17 mouse cellular contexts compared by ENCODE assay signal in the genomic region with DNA sequence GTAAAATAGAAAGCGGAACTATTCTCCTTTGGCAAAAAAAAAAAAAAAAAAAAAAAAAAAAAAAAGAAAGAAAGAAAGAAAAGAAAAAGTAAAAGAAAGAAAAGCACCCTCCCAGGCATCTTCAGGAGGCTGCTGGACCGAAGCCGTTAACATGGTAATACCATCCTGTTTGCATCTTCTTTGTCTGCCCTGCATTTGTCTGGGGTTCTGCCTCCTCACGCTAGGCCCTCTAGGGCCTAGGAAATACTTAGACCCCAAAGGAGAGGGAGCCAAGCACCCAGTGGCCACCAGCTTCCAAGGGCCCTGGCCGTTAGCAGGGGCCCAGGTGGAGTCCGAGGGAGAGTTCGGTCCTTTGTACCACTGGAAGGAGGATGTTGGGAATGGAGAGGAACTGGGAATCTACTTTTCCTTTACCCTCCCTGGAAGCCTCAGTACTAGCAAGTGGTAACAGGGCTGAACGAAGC.
A peak's percentile ranks its signal among the peaks of the same experiment; 100 is the strongest.
DNase-seq lines count a peak whose midpoint lies in the region; ATAC-seq and TF ChIP-seq lines count a peak whose summit lies in the region.
"Had no signal": no experiment of that assay in that cellular context is flagged by ENCODE, and none has a peak within 500 bp of the region (broad histone marks: within the 10 kb centered on the region; RNA-seq: fewer than 3 reads in every experiment).

No protein-coding gene starts in this region.

- intact Hi-C loops in heart, postnatal 25 days (cut with DNase I), result no loop called here

- no peak for DNase-seq in heart, embryonic 10.5 days (ENCODE audit: low spot score)
- DNase-seq in heart, postnatal 25 days (ENCODE audit: low spot score), result no peak
- DNase-seq in embryonic facial prominence, embryonic 11.5 days (ENCODE audit: low spot score), result no peak
- DNase-seq in midbrain, embryonic 11.5 days (ENCODE audit: low spot score, missing footprints), result peak; percentile 95
- no peak for DNase-seq in ovary, postnatal 36 days (ENCODE audit: low spot score)
- no peak for DNase-seq in adrenal gland, postnatal 14 days
- DNase-seq: adrenal gland, adult 2 months; B cell, adult 2 months; cerebellum, postnatal 14 days; heart, adult 18-20 months; liver, embryonic 13.5 days; lung, postnatal 4 days; right cerebral cortex, adult 18-20 months; thymus, postnatal 25 days had no signal

- no peaks in the 10 kb centered on the region for H3K27me3 ChIP-seq in heart, embryonic 10.5 days (ENCODE audit: insufficient read depth, poor library complexity, severe bottlenecking)
- no peaks in the 10 kb centered on the region for H3K27me3 ChIP-seq in E14TG2a.4 (ENCODE audit: insufficient read depth, low read length)
- no peaks in the 10 kb centered on the region for H3K27me3 ChIP-seq in embryonic facial prominence, embryonic 11.5 days (ENCODE audit: control insufficient read depth, insufficient read depth, low read length)
- H3K27me3 ChIP-seq in midbrain, embryonic 11.5 days (ENCODE audit: control insufficient read depth, insufficient read depth, low read length), result no peaks in the 10 kb centered on the region
- H3K27me3 ChIP-seq: liver, embryonic 13.5 days had no signal

- WGBS in heart, embryonic 10.5 days, result 75% methylated on average over 8 of the region's 8 CpGs
- 60% methylated on average over 8 of the region's 8 CpGs for WGBS in embryonic facial prominence, embryonic 11.5 days
- 12% methylated on average over 8 of the region's 8 CpGs for WGBS in midbrain, embryonic 11.5 days

- peak overlapping the region; percentile 72; the same call in 1 of the 2 replicates for H3K27ac ChIP-seq in heart, embryonic 10.5 days
- 0 out of 2 replicates have a peak overlapping the region, but pooled peaks have one; percentile 6 for H3K27ac ChIP-seq in embryonic facial prominence, embryonic 11.5 days (replicated peaks; ENCODE audit: low read depth, low read length)
- H3K27ac ChIP-seq in midbrain, embryonic 11.5 days (ENCODE audit: low read depth, low read length), result peak overlapping the region; percentile 97
- H3K27ac ChIP-seq: liver, embryonic 13.5 days had no signal

- peaks cover 40% of the 10 kb centered on the region for H3K4me1 ChIP-seq in heart, embryonic 10.5 days
- peaks cover 72% of the 10 kb centered on the region for H3K4me1 ChIP-seq in E14TG2a.4 (replicated peaks; ENCODE audit: low read depth, low read length)
- H3K4me1 ChIP-seq in embryonic facial prominence, embryonic 11.5 days (ENCODE audit: control insufficient read depth, insufficient read depth, low read length), result peaks cover 9% of the 10 kb centered on the region
- peaks cover 62% of the 10 kb centered on the region for H3K4me1 ChIP-seq in midbrain, embryonic 11.5 days (ENCODE audit: control insufficient read depth, insufficient read depth, low read length)

- no peak for TF ChIP-seq CTCF in E14TG2a.4 (conservative IDR thresholded peaks at IDR 0.05; ENCODE audit: low read length)

- no peak for ATAC-seq in embryonic facial prominence, embryonic 11.5 days (replicated peaks; ENCODE audit: insufficient number of reproducible peaks, low FRiP score, low TSS enrichment, low read depth)
- ATAC-seq in midbrain, embryonic 11.5 days (ENCODE audit: low FRiP score), result peak; percentile 46; the same call in 1 of the 2 replicates
- ATAC-seq in monocyte, adult 5-6 weeks (replicated peaks; ENCODE audit: insufficient number of reproducible peaks, low FRiP score, low TSS enrichment, poor library complexity, severe bottlenecking), result no peak

- no peak overlapping the region for H3K4me2 ChIP-seq in embryonic facial prominence, embryonic 11.5 days (ENCODE audit: low read depth, low read length)
- peak overlapping the region; percentile 15; the same call in 1 of the 2 replicates for H3K4me2 ChIP-seq in midbrain, embryonic 11.5 days
- H3K4me2 ChIP-seq: liver, embryonic 13.5 days had no signal

- H3K9me3 ChIP-seq in heart, embryonic 10.5 days, result no peaks in the 10 kb centered on the region
- H3K9me3 ChIP-seq in E14TG2a.4 (ENCODE audit: low read length), result no peaks in the 10 kb centered on the region
- no peaks in the 10 kb centered on the region for H3K9me3 ChIP-seq in embryonic facial prominence, embryonic 11.5 days (replicated peaks; ENCODE audit: control insufficient read depth, low read length)
- no peaks in the 10 kb centered on the region for H3K9me3 ChIP-seq in midbrain, embryonic 11.5 days (ENCODE audit: control insufficient read depth, low read length)
- H3K9me3 ChIP-seq: liver, embryonic 13.5 days had no signal

- H3K9ac ChIP-seq in embryonic facial prominence, embryonic 11.5 days (replicated peaks; ENCODE audit: low read length), result no peak overlapping the region
- H3K9ac ChIP-seq in midbrain, embryonic 11.5 days (ENCODE audit: low read length), result peak overlapping the region; percentile 58
- H3K9ac ChIP-seq: liver, embryonic 13.5 days had no signal

- H3K36me3 ChIP-seq in heart, embryonic 10.5 days, result no peaks in the 10 kb centered on the region
- no peaks in the 10 kb centered on the region for H3K36me3 ChIP-seq in E14TG2a.4 (ENCODE audit: insufficient read depth, low read length)
- no peaks in the 10 kb centered on the region for H3K36me3 ChIP-seq in embryonic facial prominence, embryonic 11.5 days (replicated peaks; ENCODE audit: control insufficient read depth, insufficient read depth, low read depth, low read length)
- no peaks in the 10 kb centered on the region for H3K36me3 ChIP-seq in midbrain, embryonic 11.5 days (ENCODE audit: control insufficient read depth, insufficient read depth, low read length)
- H3K36me3 ChIP-seq: liver, embryonic 13.5 days had no signal

- H3K4me3 ChIP-seq in heart, embryonic 10.5 days, result no peak overlapping the region
- peak overlapping the region; percentile 56 for H3K4me3 ChIP-seq in E14TG2a.4 (replicated peaks; ENCODE audit: low read length)
- H3K4me3 ChIP-seq in embryonic facial prominence, embryonic 11.5 days (ENCODE audit: low read depth, low read length), result no peak overlapping the region
- H3K4me3 ChIP-seq in midbrain, embryonic 11.5 days (ENCODE audit: low read depth, low read length), result no peak overlapping the region
- H3K4me3 ChIP-seq: liver, embryonic 13.5 days; myocyte had no signal

Comparison
In these comparisons a context has a peak if more than half of its experiments do, and no peak if none do; other contexts are left out.
1. H3K27ac ChIP-seq: peak in every context shown above with its lines; median percentile 97 in midbrain, embryonic 11.5 days; 72 in heart, embryonic 10.5 days; 6 in embryonic facial prominence, embryonic 11.5 days.